Comparison of ENCODE assay signal across 7 mouse cellular contexts in genomic region chr6:65150703-65151102, GRCm38 (mm10). TPM values are rescaled to one million over a fixed set of nuclear protein-coding genes. Genes with fewer than 3 reads are reported as not detected.
A peak's percentile ranks its signal among the peaks of the same experiment; 100 is the strongest.
DNase-seq lines count a peak whose midpoint lies in the region; ATAC-seq and TF ChIP-seq lines count a peak whose summit lies in the region.

No protein-coding gene starts in this region.

- H3K27me3 ChIP-seq in lung, embryonic 14.5 days (ENCODE audit: insufficient read depth, low read length) = no peaks in the 10 kb centered on the region
- H3K27me3 ChIP-seq in embryonic facial prominence, embryonic 10.5 days (replicated peaks; ENCODE audit: low read depth, poor library complexity, severe bottlenecking) = no peaks in the 10 kb centered on the region
- no peaks in the 10 kb centered on the region for H3K27me3 ChIP-seq in intestine, postnatal 0 days (replicated peaks; ENCODE audit: control insufficient read depth, insufficient read depth, low read length)
- no peaks in the 10 kb centered on the region for H3K27me3 ChIP-seq in stomach, embryonic 14.5 days (ENCODE audit: control insufficient read depth, insufficient read depth, low read length)
- no peaks in the 10 kb centered on the region for H3K27me3 ChIP-seq in thymus, adult 2 months (ENCODE audit: control insufficient read depth, insufficient read depth, low read length)

- TF ChIP-seq CTCF in lung, embryonic 14.5 days (IDR thresholded peaks at IDR 0.05; ENCODE audit: low read depth) = no peak
- TF ChIP-seq CTCF in intestine, postnatal 0 days (IDR thresholded peaks at IDR 0.05; ENCODE audit: low read depth) = no peak
- no peak for TF ChIP-seq CTCF in thymus, adult 2 months (IDR thresholded peaks at IDR 0.05; ENCODE audit: borderline replicate concordance, control insufficient read depth, extremely low read depth, insufficient read depth, low read length, poor library complexity)

- peak overlapping the region; percentile 36; the same call in 1 of the 2 replicates for H3K9ac ChIP-seq in lung, embryonic 14.5 days
- no peak overlapping the region for H3K9ac ChIP-seq in intestine, postnatal 0 days (ENCODE audit: low read depth, low read length)
- H3K9ac ChIP-seq in stomach, embryonic 14.5 days (replicated peaks; ENCODE audit: low read depth, low read length) = no peak overlapping the region; the same call in 1 of the 2 replicates

- ATAC-seq in lung, embryonic 14.5 days (ENCODE audit: insufficient read depth) = no peak
- ATAC-seq in intestine, postnatal 0 days = no peak
- ATAC-seq in stomach, embryonic 14.5 days (ENCODE audit: insufficient number of reproducible peaks, insufficient read depth, low FRiP score, low read depth) = no peak

- no peaks in the 10 kb centered on the region for H3K9me3 ChIP-seq in lung, embryonic 14.5 days (ENCODE audit: low read depth, low read length)
- H3K9me3 ChIP-seq in embryonic facial prominence, embryonic 10.5 days = no peaks in the 10 kb centered on the region
- H3K9me3 ChIP-seq in intestine, postnatal 0 days (ENCODE audit: control insufficient read depth) = no peaks in the 10 kb centered on the region
- no peaks in the 10 kb centered on the region for H3K9me3 ChIP-seq in stomach, embryonic 14.5 days (ENCODE audit: control insufficient read depth, low read depth, low read length)

- H3K4me2 ChIP-seq in lung, embryonic 14.5 days = peak overlapping the region; percentile 48
- peak overlapping the region; percentile 38 for H3K4me2 ChIP-seq in intestine, postnatal 0 days (replicated peaks; ENCODE audit: low read depth)
- H3K4me2 ChIP-seq in stomach, embryonic 14.5 days (replicated peaks; ENCODE audit: low read depth, low read length) = peak overlapping the region; percentile 29; the same call in 1 of the 2 replicates

- 7% methylated on average over 22 of the region's 22 CpGs for WGBS in lung, embryonic 14.5 days
- 6% methylated on average over 22 of the region's 22 CpGs for WGBS in embryonic facial prominence, embryonic 10.5 days
- 17% methylated on average over 22 of the region's 22 CpGs for WGBS in intestine, postnatal 0 days
- WGBS in stomach, embryonic 14.5 days = 8% methylated on average over 22 of the region's 22 CpGs
- WGBS in thymus, adult 2 months = 56% methylated on average over 22 of the region's 22 CpGs

- no peaks in the 10 kb centered on the region for H3K4me1 ChIP-seq in lung, embryonic 14.5 days (ENCODE audit: insufficient read depth)
- 0 out of 2 replicates have a peak, but pooled peaks cover 4% of the 10 kb centered on the region for H3K4me1 ChIP-seq in embryonic facial prominence, embryonic 10.5 days
- H3K4me1 ChIP-seq in intestine, postnatal 0 days (replicated peaks; ENCODE audit: control insufficient read depth, insufficient read depth, low read length) = no peaks in the 10 kb centered on the region
- no peaks in the 10 kb centered on the region for H3K4me1 ChIP-seq in stomach, embryonic 14.5 days (ENCODE audit: control insufficient read depth, insufficient read depth, low read length)
- H3K4me1 ChIP-seq in thymus, adult 2 months (replicated peaks; ENCODE audit: control insufficient read depth, insufficient read depth, low read length) = no peaks in the 10 kb centered on the region

- no peaks in the 10 kb centered on the region for H3K36me3 ChIP-seq in lung, embryonic 14.5 days (ENCODE audit: insufficient read depth)
- no peaks in the 10 kb centered on the region for H3K36me3 ChIP-seq in embryonic facial prominence, embryonic 10.5 days (replicated peaks)
- no peaks in the 10 kb centered on the region for H3K36me3 ChIP-seq in intestine, postnatal 0 days (ENCODE audit: control insufficient read depth, insufficient read depth)
- H3K36me3 ChIP-seq in stomach, embryonic 14.5 days (ENCODE audit: control insufficient read depth, insufficient read depth, low read length) = no peaks in the 10 kb centered on the region
- H3K36me3 ChIP-seq in thymus, adult 2 months (ENCODE audit: control insufficient read depth, insufficient read depth, low read length) = no peaks in the 10 kb centered on the region

- no peak overlapping the region for H3K27ac ChIP-seq in lung, embryonic 14.5 days (ENCODE audit: low read depth)
- H3K27ac ChIP-seq in embryonic facial prominence, embryonic 10.5 days (replicated peaks) = no peak overlapping the region
- no peak overlapping the region for H3K27ac ChIP-seq in intestine, postnatal 0 days (ENCODE audit: low read depth, low read length)
- no peak overlapping the region for H3K27ac ChIP-seq in stomach, embryonic 14.5 days (ENCODE audit: low read length)
- no peak overlapping the region for H3K27ac ChIP-seq in thymus, adult 2 months (ENCODE audit: control insufficient read depth, insufficient read depth, low read length)

- TF ChIP-seq POLR2A in thymus, adult 2 months (IDR thresholded peaks at IDR 0.05; ENCODE audit: control insufficient read depth, extremely low read depth, insufficient read depth, low read length, poor library complexity) = no peak

- DNase-seq in lung, embryonic 14.5 days = no peak
- DNase-seq in lung, postnatal 25 days (ENCODE audit: low spot score) = no peak
- peak; percentile 38 for DNase-seq in embryonic facial prominence, embryonic 10.5 days (ENCODE audit: low spot score)
- no peak for DNase-seq in spleen, postnatal 4 days (ENCODE audit: low spot score in 2 of 2)
- no peak for DNase-seq in thymus, adult 2 months

- 0 out of 2 replicates have a peak overlapping the region, but pooled peaks have one; percentile 6 for H3K4me3 ChIP-seq in lung, embryonic 14.5 days (ENCODE audit: low read depth, low read length)
- H3K4me3 ChIP-seq in embryonic facial prominence, embryonic 10.5 days = peak overlapping the region; percentile 42
- no peak overlapping the region for H3K4me3 ChIP-seq in intestine, postnatal 0 days (ENCODE audit: low read depth, low read length)
- no peak overlapping the region for H3K4me3 ChIP-seq in stomach, embryonic 14.5 days (ENCODE audit: low read depth, low read length)
- H3K4me3 ChIP-seq in thymus, adult 2 months (ENCODE audit: control insufficient read depth, insufficient read depth, low read length) = no peak overlapping the region

RNA-seq across cellular contexts. Expression of gene Hpgds, which starts 6.0 kb away (rescaled TPM):
- polyA plus RNA-seq in lung, embryonic 14.5 days (2014; fragmentation: Nextera tagmentation; extraction: Ambion mirVana) = 4.4 and 4.6 TPM in 2 replicates
- 3.6 and 4.3 TPM in 2 replicates for polyA plus RNA-seq in embryonic facial prominence, embryonic 10.5 days (2016; fragmentation: Nextera tagmentation; extraction: Ambion mirVana)
- polyA plus RNA-seq in intestine, postnatal 0 days (2015; fragmentation: Nextera tagmentation; extraction: Ambion mirVana) = 39.4 and 43.9 TPM in 2 replicates
- polyA plus RNA-seq in stomach, embryonic 14.5 days (2014; fragmentation: Nextera tagmentation; extraction: Ambion mirVana) = 8.4 and 8.9 TPM in 2 replicates
- polyA plus RNA-seq in thymus, adult 2 months (2012; rRNA removed) = 2.1 and 4.2 TPM in 2 replicates

Comparison
In these comparisons a context has a peak if more than half of its experiments do, and no peak if none do; other contexts are left out.
1. H3K4me3 ChIP-seq: peak in lung, embryonic 14.5 days (single experiment) and embryonic facial prominence, embryonic 10.5 days (single experiment); none in intestine, postnatal 0 days (single experiment), stomach, embryonic 14.5 days (single experiment) and thymus, adult 2 months (single experiment).
2. Peak in every context shown above with its lines, with median percentiles within 50 percentile points of each other: H3K4me2 ChIP-seq.